Mouse (Mus musculus): ENCODE results near the gene Gnai2.

DNA sequence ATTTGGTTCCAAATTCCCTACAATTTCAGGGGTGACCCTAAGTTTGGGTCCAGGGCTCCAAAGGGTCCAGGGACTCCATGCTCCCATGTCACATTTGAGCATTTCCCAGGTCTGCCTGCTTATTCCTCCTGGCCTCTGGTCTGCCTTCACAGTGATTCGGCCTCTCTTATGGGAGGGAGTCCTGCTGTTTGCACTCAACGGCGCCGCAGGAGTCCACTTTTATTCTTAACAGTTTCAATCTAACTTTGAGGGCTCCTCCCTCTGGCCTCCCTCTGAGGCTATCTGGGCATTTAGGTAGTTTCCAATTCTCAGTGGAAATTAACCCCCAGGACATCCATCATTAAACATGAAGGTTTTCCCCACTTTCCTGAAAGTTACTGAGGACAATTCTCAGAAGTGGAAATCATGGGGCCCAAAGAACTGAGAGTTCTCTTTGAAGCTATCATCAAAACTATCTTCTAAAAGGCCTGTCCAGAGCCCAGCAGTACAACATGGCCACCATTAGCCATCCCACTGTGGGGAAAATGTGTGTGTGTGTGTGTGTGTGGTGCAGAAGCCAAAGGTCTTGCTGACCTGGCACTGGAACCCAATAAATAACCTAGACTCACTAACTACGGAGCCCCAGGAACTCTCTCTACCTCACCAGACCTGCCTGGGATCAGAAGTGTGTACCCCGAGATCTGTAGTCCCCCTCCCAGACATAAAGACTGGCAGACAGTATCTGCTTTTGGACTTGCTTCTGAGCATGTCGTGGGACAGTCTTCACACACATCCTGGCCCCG is 40.7 kb downstream of the Gnai2 start:
- TF ChIP-seq CTCF (conservative IDR thresholded peaks at IDR 0.05; ENCODE audit: insufficient read depth, insufficient read length, low read depth, low read length) (no peak), POLR2A (IDR thresholded peaks at IDR 0.05; ENCODE audit: low read depth, low read length) (no peak)
